Mouse (Mus musculus) heart, adult 9 months (tissue): ENCODE results near the gene Zcchc4.

ENCODE experiments used
- DNase-seq, 2 experiments: peaks; one replicate each; pipeline ENCODE4 v3.0.0; 2022; ENCODE audit warnings: low spot score in 2 of 2

The Zcchc4 gene

DNA sequence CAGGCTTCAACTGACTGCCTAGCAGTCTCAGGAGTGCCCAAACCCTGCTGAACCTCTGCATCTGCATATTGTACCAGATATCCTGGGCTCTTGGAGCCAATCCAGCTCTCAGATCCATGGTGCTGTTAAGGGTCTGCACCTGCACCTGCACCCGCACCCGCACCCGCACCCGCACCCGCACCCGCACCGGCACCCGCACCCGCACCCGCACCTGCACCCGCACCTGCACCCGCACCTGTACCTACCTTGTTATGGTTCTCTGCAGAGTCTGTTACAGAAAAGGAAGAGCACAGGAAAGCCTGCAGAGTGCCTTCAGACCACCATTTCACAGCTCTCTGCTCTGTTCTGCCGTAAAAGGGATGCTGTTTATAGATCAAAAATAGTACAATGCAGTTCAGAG, 96.8 kb downstream of the Zcchc4 start:
- no peak for DNase-seq
